Mouse (Mus musculus): Measurements from ENCODE around the gene Itgb4. TPM values are rescaled to one million over a fixed set of nuclear protein-coding genes. Genes with fewer than 3 reads are reported as not detected.

The Itgb4 gene
- polyA plus RNA-seq, 1 experiment from 2014 or later, result 3.4 TPM

DNA sequence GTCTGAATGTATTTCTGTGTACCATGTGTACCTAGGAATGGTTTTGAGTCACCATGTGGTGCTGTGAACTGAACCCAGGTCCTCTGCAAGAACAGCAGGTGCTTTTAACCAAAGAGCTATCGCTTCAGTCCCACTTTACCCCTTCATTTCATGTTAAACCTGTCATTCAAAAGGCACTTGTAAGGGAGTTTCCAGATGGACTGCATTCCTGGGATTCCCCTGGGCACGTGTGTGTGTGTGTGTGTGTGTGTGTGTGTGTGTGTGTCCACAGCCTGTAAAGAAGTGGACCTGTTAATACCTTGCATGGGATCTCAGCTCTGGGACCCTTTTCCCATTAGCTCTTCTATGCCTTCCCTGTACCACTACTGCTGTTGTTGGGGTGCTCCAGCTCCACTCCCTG, 75.1 kb downstream of the Itgb4 start:
- Histone ChIP-seq H3K4me2 (replicated peaks; ENCODE audit: low read depth, low read length) (no peak overlapping the region), H3K27ac (ENCODE audit: low read length) (no peak overlapping the region), H3K36me3 (ENCODE audit: insufficient read depth, low read length) (peaks cover 77% of the 10 kb centered on the region), H3K9me3 (ENCODE audit: low read length) (no peaks in the 10 kb centered on the region; the same call in 1 of the 2 replicates), H3K4me3 (ENCODE audit: low read length) (no peak overlapping the region), H3K9ac (replicated peaks; ENCODE audit: low read length) (no peak overlapping the region), H3K4me1 (ENCODE audit: insufficient read depth, low read length) (no peaks in the 10 kb centered on the region), H3K27me3 (ENCODE audit: insufficient read depth, low read length) (no peaks in the 10 kb centered on the region)
- 77% methylated on average over 2 of the region's 2 CpGs for WGBS
- no peak for ATAC-seq (ENCODE audit: low FRiP score, low TSS enrichment)

DNA sequence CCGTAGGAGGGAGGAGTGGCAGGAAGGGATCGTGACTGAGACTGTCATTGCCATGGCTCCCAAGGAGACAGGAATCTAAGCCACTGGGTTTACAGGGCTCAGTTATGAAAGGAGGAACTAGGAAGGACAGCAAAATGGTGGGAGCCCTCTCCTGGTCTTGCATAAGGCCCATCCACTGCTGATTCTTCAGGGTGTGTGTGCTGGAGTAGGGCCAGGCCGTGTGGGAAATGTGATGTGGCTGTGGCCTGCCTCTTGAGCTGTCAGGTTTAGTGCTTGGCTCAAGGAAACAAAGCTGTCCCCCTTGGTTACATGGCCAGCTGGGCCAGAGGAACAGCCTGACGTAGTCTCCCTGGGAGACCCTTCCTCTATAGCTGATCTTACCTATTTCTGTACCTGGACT, 75.7 kb downstream of the Itgb4 start:
- H3K9ac ChIP-seq (replicated peaks; ENCODE audit: low read length), result no peak overlapping the region
- H3K27me3 ChIP-seq (ENCODE audit: insufficient read depth, low read length), result no peaks in the 10 kb centered on the region
- no peak overlapping the region for H3K4me3 ChIP-seq (ENCODE audit: low read length)
- H3K36me3 ChIP-seq (ENCODE audit: insufficient read depth, low read length), result peaks cover 83% of the 10 kb centered on the region
- H3K9me3 ChIP-seq (ENCODE audit: low read length), result no peaks in the 10 kb centered on the region; the same call in 1 of the 2 replicates
- no peak for ATAC-seq (ENCODE audit: low FRiP score, low TSS enrichment)
- H3K4me2 ChIP-seq (replicated peaks; ENCODE audit: low read depth, low read length), result no peak overlapping the region
- H3K27ac ChIP-seq (ENCODE audit: low read length), result no peak overlapping the region
- no peaks in the 10 kb centered on the region for H3K4me1 ChIP-seq (ENCODE audit: insufficient read depth, low read length)
- 81% methylated on average over 4 of the region's 4 CpGs for WGBS

DNA sequence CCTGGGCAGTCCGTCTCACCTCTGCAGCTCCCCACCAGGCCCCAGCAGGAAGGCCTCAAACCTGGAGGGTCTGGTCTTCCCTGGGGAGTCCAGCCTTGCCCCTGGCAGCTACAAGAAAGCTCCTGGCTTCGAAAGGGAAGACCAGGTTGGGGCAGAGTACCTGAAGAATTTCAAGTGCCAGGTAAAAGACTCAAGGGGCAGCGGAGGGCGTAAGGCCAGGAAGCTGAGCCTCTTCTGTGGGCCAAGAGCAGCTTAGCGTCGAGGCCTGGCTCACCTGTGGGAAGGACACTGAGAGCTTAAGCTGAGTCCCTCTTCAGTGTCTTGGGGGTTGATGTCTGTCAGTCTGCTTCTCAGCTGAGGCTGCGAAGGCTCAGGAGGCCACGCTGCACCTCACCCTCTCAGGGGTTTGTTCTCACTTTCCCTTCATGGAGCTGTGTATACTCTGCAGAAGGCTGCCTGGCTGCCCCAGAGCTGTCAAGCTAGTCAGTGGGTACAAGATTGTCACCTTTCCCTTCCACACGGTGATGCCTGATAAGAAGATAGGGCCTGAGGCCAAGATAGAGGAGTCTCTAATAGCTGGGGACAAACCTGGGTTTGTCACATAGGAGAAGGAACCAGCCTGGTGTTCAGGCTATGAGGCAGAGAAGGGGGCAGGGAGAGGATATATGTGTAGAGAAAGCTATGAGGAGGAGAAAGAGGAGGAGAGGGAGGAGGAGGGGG, 79.2 kb downstream of the Itgb4 start:
- H3K9ac ChIP-seq (replicated peaks; ENCODE audit: low read length), result no peak overlapping the region
- H3K27ac ChIP-seq (ENCODE audit: low read length), result no peak overlapping the region
- no peaks in the 10 kb centered on the region; the same call in 1 of the 2 replicates for H3K9me3 ChIP-seq (ENCODE audit: low read length)
- H3K4me1 ChIP-seq (ENCODE audit: insufficient read depth, low read length), result no peaks in the 10 kb centered on the region
- H3K4me3 ChIP-seq (ENCODE audit: low read length), result no peak overlapping the region
- H3K36me3 ChIP-seq (ENCODE audit: insufficient read depth, low read length), result peaks cover 92% of the 10 kb centered on the region
- 98% methylated on average over 9 of the region's 9 CpGs for WGBS
- no peak overlapping the region for H3K4me2 ChIP-seq (replicated peaks; ENCODE audit: low read depth, low read length)
- no peaks in the 10 kb centered on the region for H3K27me3 ChIP-seq (ENCODE audit: insufficient read depth, low read length)
- ATAC-seq (ENCODE audit: low FRiP score, low TSS enrichment), result no peak

- peaks cover 92% of the 10 kb centered on the region for H3K36me3 ChIP-seq (ENCODE audit: insufficient read depth, low read length)
- H3K4me2 ChIP-seq (replicated peaks; ENCODE audit: low read depth, low read length), result no peak overlapping the region
- WGBS, result 94% methylated on average over 11 of the region's 11 CpGs
- no peaks in the 10 kb centered on the region for H3K9me3 ChIP-seq (ENCODE audit: low read length)
- no peaks in the 10 kb centered on the region for H3K4me1 ChIP-seq (ENCODE audit: insufficient read depth, low read length)
- no peak overlapping the region for H3K9ac ChIP-seq (replicated peaks; ENCODE audit: low read length)
- no peak for ATAC-seq (ENCODE audit: low FRiP score, low TSS enrichment)
- H3K27ac ChIP-seq (ENCODE audit: low read length), result no peak overlapping the region
- H3K4me3 ChIP-seq (ENCODE audit: low read length), result no peak overlapping the region
- no peaks in the 10 kb centered on the region for H3K27me3 ChIP-seq (ENCODE audit: insufficient read depth, low read length)
These were observed 81.4 kb downstream of the Itgb4 start for GRCm38 (mm10) chr11:116055873-116056272.

- Histone ChIP-seq H3K9me3 (ENCODE audit: low read length) (no peaks in the 10 kb centered on the region), H3K27me3 (ENCODE audit: insufficient read depth, low read length) (no peaks in the 10 kb centered on the region), H3K4me3 (ENCODE audit: low read length) (no peak overlapping the region), H3K27ac (ENCODE audit: low read length) (no peak overlapping the region), H3K4me1 (ENCODE audit: insufficient read depth, low read length) (no peaks in the 10 kb centered on the region), H3K4me2 (replicated peaks; ENCODE audit: low read depth, low read length) (no peak overlapping the region), H3K36me3 (ENCODE audit: insufficient read depth, low read length) (peaks cover 93% of the 10 kb centered on the region), H3K9ac (replicated peaks; ENCODE audit: low read length) (no peak overlapping the region)
- no peak for ATAC-seq (ENCODE audit: low FRiP score, low TSS enrichment)
- WGBS, result 88% methylated on average over 4 of the region's 4 CpGs
These were observed 82.8 kb downstream of the Itgb4 start for GRCm38 (mm10) chr11:116057237-116057881.

Other genes starting within 250 kb of the Itgb4 start
- gene Tmem94, start 209.3 kb upstream of the Itgb4 start, polyA plus RNA-seq (2015; fragmentation: Nextera tagmentation; extraction: Ambion mirVana), result 33.4 and 34.5 TPM in 2 replicates
- gene Caskin2, start 161.1 kb upstream of the Itgb4 start, polyA plus RNA-seq (2015; fragmentation: Nextera tagmentation; extraction: Ambion mirVana), result 21.5 and 23.6 TPM in 2 replicates
- gene Tsen54, start 160.0 kb upstream of the Itgb4 start, polyA plus RNA-seq (2015; fragmentation: Nextera tagmentation; extraction: Ambion mirVana), result 48.1 and 50.2 TPM in 2 replicates
- 58.3 and 64.5 TPM in 2 replicates for gene Llgl2, start 150.7 kb upstream of the Itgb4 start, polyA plus RNA-seq (2015; fragmentation: Nextera tagmentation; extraction: Ambion mirVana)
- 12.6 and 14.2 TPM in 2 replicates for gene Myo15b, start 116.3 kb upstream of the Itgb4 start, polyA plus RNA-seq (2015; fragmentation: Nextera tagmentation; extraction: Ambion mirVana)
- gene Smim5, start 74.7 kb upstream of the Itgb4 start, polyA plus RNA-seq (2015; fragmentation: Nextera tagmentation; extraction: Ambion mirVana), result 4.7 and 5.0 TPM in 2 replicates
- 11.8 and 12.8 TPM in 2 replicates for gene Smim6, start 62.7 kb upstream of the Itgb4 start, polyA plus RNA-seq (2015; fragmentation: Nextera tagmentation; extraction: Ambion mirVana)
- gene Sap30bp, start 41.4 kb upstream of the Itgb4 start, polyA plus RNA-seq (2015; fragmentation: Nextera tagmentation; extraction: Ambion mirVana), result 35.9 and 38.9 TPM in 2 replicates
- 25.3 and 26.9 TPM in 2 replicates for gene Recql5, start 41.2 kb upstream of the Itgb4 start, polyA plus RNA-seq (2015; fragmentation: Nextera tagmentation; extraction: Ambion mirVana)
- 222 and 240 TPM in 2 replicates for gene Galk1, start 38.0 kb downstream of the Itgb4 start, polyA plus RNA-seq (2015; fragmentation: Nextera tagmentation; extraction: Ambion mirVana)
- gene H3f3b, start 53.3 kb downstream of the Itgb4 start, polyA plus RNA-seq (2015; fragmentation: Nextera tagmentation; extraction: Ambion mirVana), result 1,676 and 1,744 TPM in 2 replicates
- gene Unk, start 55.6 kb downstream of the Itgb4 start, polyA plus RNA-seq (2015; fragmentation: Nextera tagmentation; extraction: Ambion mirVana), result 41.2 and 46.6 TPM in 2 replicates
- 1.00 and 1.4 TPM in 2 replicates for gene Unc13d, start 103.3 kb downstream of the Itgb4 start, polyA plus RNA-seq (2015; fragmentation: Nextera tagmentation; extraction: Ambion mirVana)
- gene Wbp2, start 112.3 kb downstream of the Itgb4 start, polyA plus RNA-seq (2015; fragmentation: Nextera tagmentation; extraction: Ambion mirVana), result 99.4 and 123 TPM in 2 replicates
- 23.9 and 31.2 TPM in 2 replicates for gene Trim47, start 152.5 kb downstream of the Itgb4 start, polyA plus RNA-seq (2015; fragmentation: Nextera tagmentation; extraction: Ambion mirVana)
- 4.9 and 6.3 TPM in 2 replicates for gene Trim65, start 156.4 kb downstream of the Itgb4 start, polyA plus RNA-seq (2015; fragmentation: Nextera tagmentation; extraction: Ambion mirVana)
- gene Mrpl38, start 164.2 kb downstream of the Itgb4 start, polyA plus RNA-seq (2015; fragmentation: Nextera tagmentation; extraction: Ambion mirVana), result 119 and 120 TPM in 2 replicates
- 38.7 and 45.6 TPM in 2 replicates for gene Fbf1, start 193.5 kb downstream of the Itgb4 start, polyA plus RNA-seq (2015; fragmentation: Nextera tagmentation; extraction: Ambion mirVana)
- 85.0 and 85.9 TPM in 2 replicates for gene Ten1, start 224.1 kb downstream of the Itgb4 start, polyA plus RNA-seq (2015; fragmentation: Nextera tagmentation; extraction: Ambion mirVana)
- gene Acox1, start 224.3 kb downstream of the Itgb4 start, polyA plus RNA-seq (2015; fragmentation: Nextera tagmentation; extraction: Ambion mirVana), result 46.1 and 48.8 TPM in 2 replicates

Data from kidney, embryonic 16.5 days (tissue).